Mouse (Mus musculus) erythroblast, embryonic 14.5 days (primary cell): Measurements from ENCODE around the gene Olfr479. TPM values are rescaled to one million over a fixed set of nuclear protein-coding genes. Genes with fewer than 3 reads are reported as not detected.
"Not testable (repeated sequence)": the region's sequence is repeated elsewhere in the genome, so short reads cannot be mapped to it uniquely, and the experiment has no call there.

ENCODE experiments used
- H3K27me3 ChIP-seq: 2 replicates; pipeline ENCODE4 v1.6.1; 2012; ENCODE audit warnings: inconsistent platforms; ENCODE audit not compliant: control insufficient read depth
- H3K36me3 ChIP-seq: 2 replicates; pipeline ENCODE4 v1.6.1; 2012; ENCODE audit warnings: mild to moderate bottlenecking, inconsistent platforms; ENCODE audit not compliant: control insufficient read depth
- H3K4me1 ChIP-seq: 2 replicates; pipeline ENCODE4 v1.6.1; 2012; ENCODE audit warnings: inconsistent platforms; ENCODE audit not compliant: control insufficient read depth
- H3K4me3 ChIP-seq: replicated peaks from 2 replicates; pipeline ENCODE3; 2012; ENCODE audit warnings: moderate library complexity, mild to moderate bottlenecking, inconsistent platforms
- H3K9me3 ChIP-seq: 2 replicates; pipeline ENCODE4 v1.6.1; 2012; ENCODE audit warnings: low read length, inconsistent platforms, mixed read lengths; ENCODE audit not compliant: control insufficient read depth
- GATA1 ChIP-seq: IDR thresholded peaks from 2 replicates; pipeline ENCODE4 v1.6.1; 2012; ENCODE audit warnings: low read length, inconsistent platforms, mixed read lengths
- TAL1 ChIP-seq: IDR thresholded peaks from 3 replicates; pipeline ENCODE4 v1.6.1; 2012; ENCODE audit warnings: low read length, inconsistent platforms, mixed read lengths
- polyA plus RNA-seq: library from polyadenylated mRNA; stranded (reverse); fragments of >175 nt; gene quantifications from 2 replicates; pipeline ENCODE4 v1.2.3, GENCODE M21; 2012

Olfr479 gene
- polyA plus RNA-seq = not detected in 2 replicates

- Histone ChIP-seq H3K4me3 (no peak within 1 kb of the TSS), H3K36me3 (no peaks in the 10 kb centered on the region), H3K9me3 (no peaks in the 10 kb centered on the region), H3K4me1 (no peaks in the 10 kb centered on the region), H3K27me3 (no peaks in the 10 kb centered on the region)
- no peak for TF ChIP-seq GATA1
- TF ChIP-seq TAL1 = no peak
These were observed at the start of gene Olfr479 for GRCm38 (mm10) chr7:108050393-108050792. Olfr479 (plus strand) TSS chr7:108050693.

- not testable (repeated sequence) for H3K36me3 ChIP-seq, H3K9me3 ChIP-seq, H3K27me3 ChIP-seq, H3K4me1 ChIP-seq, H3K4me3 ChIP-seq
These were observed 36.2 kb upstream of the Olfr479 start for GRCm38 (mm10) chr7:108014256-108014655.

GRCm38 (mm10) chr7:108033889-108034288, 16.6 kb upstream of the Olfr479 start, which contains the start of gene Olfr478:
Olfr478 (minus strand) TSS chr7:108033989.
- TF ChIP-seq TAL1 (no peak), GATA1 (no peak)
- H3K4me3 ChIP-seq = no peak within 1 kb of the TSS

GRCm38 (mm10) chr7:108067246-108067645, 16.8 kb downstream of the Olfr479 start, which contains the start of gene Olfr480:
Olfr480 (minus strand) TSS chr7:108067346.
- Histone ChIP-seq H3K36me3 (no peaks in the 10 kb centered on the region), H3K4me1 (no peaks in the 10 kb centered on the region), H3K27me3 (no peaks in the 10 kb centered on the region), H3K4me3 (no peak within 1 kb of the TSS), H3K9me3 (peaks cover 7% of the 10 kb centered on the region)
- TF ChIP-seq TAL1 (no peak), GATA1 (no peak)

More at GRCm38 (mm10) chr7:108033889-108034288, 16.6 kb upstream of the Olfr479 start, which contains the start of gene Olfr478:
- Histone ChIP-seq H3K27me3 (no peaks in the 10 kb centered on the region), H3K4me1 (no peaks in the 10 kb centered on the region), H3K36me3 (no peaks in the 10 kb centered on the region), H3K9me3 (peaks cover 8% of the 10 kb centered on the region)

GRCm38 (mm10) chr7:108079555-108079954, 29.1 kb downstream of the Olfr479 start, which contains the start of gene Olfr481:
Olfr481 (plus strand) TSS chr7:108079855.
- H3K27me3 ChIP-seq = no peaks in the 10 kb centered on the region
- H3K4me1 ChIP-seq = no peaks in the 10 kb centered on the region
- H3K36me3 ChIP-seq = no peaks in the 10 kb centered on the region
- TF ChIP-seq GATA1 = no peak
- TF ChIP-seq TAL1 = no peak
- peaks cover 9% of the 10 kb centered on the region for H3K9me3 ChIP-seq
- H3K4me3 ChIP-seq = no peak within 1 kb of the TSS

GRCm38 (mm10) chr7:108097486-108097885, 47.0 kb downstream of the Olfr479 start, which contains the start of gene Olfr482:
Olfr482 (minus strand) TSS chr7:108097586.
- Histone ChIP-seq H3K9me3 (no peaks in the 10 kb centered on the region), H3K4me1 (no peaks in the 10 kb centered on the region), H3K4me3 (no peak within 1 kb of the TSS), H3K36me3 (no peaks in the 10 kb centered on the region), H3K27me3 (no peaks in the 10 kb centered on the region)
- TF ChIP-seq TAL1 (no peak), GATA1 (no peak)

- H3K9me3 ChIP-seq = peaks cover 4% of the 10 kb centered on the region; the same call in 1 of the 2 replicates
- no peak for TF ChIP-seq GATA1
- no peak for TF ChIP-seq TAL1
These were observed 50.1 kb downstream of the Olfr479 start, which contains the start of gene Olfr483 for GRCm38 (mm10) chr7:108100549-108100948. Olfr483 (plus strand) TSS chr7:108100849.

More at GRCm38 (mm10) chr7:108100549-108100948, 50.1 kb downstream of the Olfr479 start, which contains the start of gene Olfr483:
- no peaks in the 10 kb centered on the region for H3K27me3 ChIP-seq
- H3K4me3 ChIP-seq = no peak within 1 kb of the TSS
- H3K4me1 ChIP-seq = no peaks in the 10 kb centered on the region
- no peaks in the 10 kb centered on the region for H3K36me3 ChIP-seq

Other genes starting within 250 kb of the Olfr479 start
- gene Ovch2, start 249.5 kb upstream of the Olfr479 start, polyA plus RNA-seq = not detected in 2 replicates
- not detected in 2 replicates for gene Olfr467, start 238.4 kb upstream of the Olfr479 start, polyA plus RNA-seq
- not detected in 2 replicates for gene Olfr469, start 225.2 kb upstream of the Olfr479 start, polyA plus RNA-seq
- not detected in 2 replicates for gene Olfr470, start 203.2 kb upstream of the Olfr479 start, polyA plus RNA-seq
- gene Olfr472, start 152.8 kb upstream of the Olfr479 start, polyA plus RNA-seq = 0.01 TPM in 1 of 2 replicates, not detected in the other
- gene Olfr473, start 120.2 kb upstream of the Olfr479 start, polyA plus RNA-seq = not detected in 2 replicates
- gene Olfr474, start 96.0 kb upstream of the Olfr479 start, polyA plus RNA-seq = not detected in 2 replicates
- not detected in 2 replicates for gene Olfr476, start 85.9 kb upstream of the Olfr479 start, polyA plus RNA-seq
- gene Olfr477, start 64.0 kb upstream of the Olfr479 start, polyA plus RNA-seq = not detected in 2 replicates
- gene Olfr478, start 16.7 kb upstream of the Olfr479 start, polyA plus RNA-seq = not detected in 2 replicates
- not detected in 2 replicates for gene Olfr480, start 16.7 kb downstream of the Olfr479 start, polyA plus RNA-seq
- not detected in 2 replicates for gene Olfr481, start 29.2 kb downstream of the Olfr479 start, polyA plus RNA-seq
- not detected in 2 replicates for gene Olfr482, start 46.9 kb downstream of the Olfr479 start, polyA plus RNA-seq
- not detected in 2 replicates for gene Olfr483, start 50.2 kb downstream of the Olfr479 start, polyA plus RNA-seq
- gene Olfr484, start 76.8 kb downstream of the Olfr479 start, polyA plus RNA-seq = not detected in 2 replicates
- gene Olfr485, start 109.2 kb downstream of the Olfr479 start, polyA plus RNA-seq = not detected in 2 replicates
- gene Olfr486, start 122.0 kb downstream of the Olfr479 start, polyA plus RNA-seq = not detected in 2 replicates
- not detected in 2 replicates for gene Olfr487, start 163.9 kb downstream of the Olfr479 start, polyA plus RNA-seq
- not detected in 2 replicates for gene Olfr488, start 207.7 kb downstream of the Olfr479 start, polyA plus RNA-seq
- gene Olfr490, start 238.2 kb downstream of the Olfr479 start, polyA plus RNA-seq = not detected in 2 replicates